25 mouse cellular contexts compared by ENCODE assay signal in the genomic region with DNA sequence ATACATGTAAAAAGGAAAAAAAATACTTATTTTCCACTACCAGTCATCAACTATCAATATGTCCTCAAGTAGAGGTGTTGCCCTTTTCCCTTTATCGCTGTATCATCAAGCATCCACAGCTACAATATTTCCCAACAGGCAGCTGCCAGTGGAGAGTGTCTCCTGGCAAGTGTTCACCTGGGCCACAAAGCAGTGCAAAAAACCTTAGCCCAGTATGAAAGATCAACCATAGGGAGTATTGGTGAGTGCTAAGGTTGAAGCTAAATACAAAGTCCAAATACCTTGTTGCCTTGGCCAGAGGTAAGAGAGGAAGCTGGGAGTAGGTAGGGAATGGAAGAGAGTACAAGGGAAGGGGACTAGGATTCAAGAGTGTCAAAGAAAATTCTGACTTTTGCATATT. TPM values are rescaled to one million over a fixed set of nuclear protein-coding genes. Genes with fewer than 3 reads are reported as not detected.
"Had no signal": no experiment of that assay in that cellular context is flagged by ENCODE, and none has a peak within 500 bp of the region (broad histone marks: within the 10 kb centered on the region; RNA-seq: fewer than 3 reads in every experiment).

No protein-coding gene starts in this region.

- H3K27ac ChIP-seq: hindbrain, postnatal 0 days; layer of hippocampus, adult 2 months; limb, embryonic 10.5 days; limb, embryonic 13.5 days; liver, embryonic 14.5 days; midbrain, embryonic 10.5 days; midbrain, embryonic 13.5 days; neural tube, embryonic 13.5 days; stomach, postnatal 0 days had no signal

- H3K9me3 ChIP-seq: limb, embryonic 10.5 days; limb, embryonic 13.5 days; megakaryocyte, embryonic 14.5 days; midbrain, embryonic 10.5 days; midbrain, embryonic 13.5 days; neural tube, embryonic 13.5 days had no signal

- H3K4me1 ChIP-seq: limb, embryonic 10.5 days; limb, embryonic 13.5 days; megakaryocyte, embryonic 14.5 days; midbrain, embryonic 10.5 days; midbrain, embryonic 13.5 days; neural tube, embryonic 13.5 days had no signal

- ATAC-seq: hindbrain, postnatal 0 days; inflammation-experienced regulatory T-cells, adult 6 months; intestine, embryonic 16.5 days; liver, postnatal 0 days; lung, postnatal 0 days; midbrain, embryonic 13.5 days; midbrain, embryonic 16.5 days had no signal

- DNase-seq: layer of hippocampus, adult 9-11 months; liver, postnatal 0 days; lung, embryonic 14.5 days; lung, postnatal 36 days; thymus, adult 2 months; thymus, postnatal 14 days; thymus, postnatal 4 days had no signal

- H3K27me3 ChIP-seq: limb, embryonic 13.5 days; megakaryocyte, embryonic 14.5 days; midbrain, embryonic 13.5 days; neural tube, embryonic 13.5 days had no signal

- H3K4me3 ChIP-seq: layer of hippocampus, adult 2 months; limb, embryonic 10.5 days; limb, embryonic 13.5 days; megakaryocyte, embryonic 14.5 days; midbrain, embryonic 10.5 days; midbrain, embryonic 13.5 days; myocyte; neural tube, embryonic 13.5 days had no signal

- H3K36me3 ChIP-seq: limb, embryonic 10.5 days; limb, embryonic 13.5 days; midbrain, embryonic 10.5 days; midbrain, embryonic 13.5 days; neural tube, embryonic 13.5 days had no signal

- H3K4me2 ChIP-seq: limb, embryonic 13.5 days; liver, embryonic 11.5 days; lung, embryonic 14.5 days; midbrain, embryonic 13.5 days; neural tube, embryonic 13.5 days had no signal

- H3K9ac ChIP-seq: limb, embryonic 13.5 days; liver, embryonic 14.5 days; liver, postnatal 0 days; lung, embryonic 14.5 days; midbrain, embryonic 13.5 days; neural tube, embryonic 13.5 days had no signal

RNA-seq across cellular contexts. Expression of a gene that starts 34.0 kb away (rescaled TPM):
- polyA plus RNA-seq: hindbrain, postnatal 0 days; inflammation-experienced regulatory T-cells, adult 6 months; intestine, embryonic 16.5 days; large intestine, adult 2 months; limb, embryonic 10.5 days; limb, embryonic 13.5 days; liver, embryonic 11.5 days; liver, embryonic 14.5 days; liver, postnatal 0 days; lung, embryonic 14.5 days; lung, postnatal 0 days; midbrain, embryonic 10.5 days; midbrain, embryonic 13.5 days; midbrain, embryonic 16.5 days; neural tube, embryonic 13.5 days; stomach, embryonic 14.5 days; stomach, postnatal 0 days; thymus, adult 2 months had no signal
